ENCODE assay signal across 8 mouse cellular contexts in the genomic region with DNA sequence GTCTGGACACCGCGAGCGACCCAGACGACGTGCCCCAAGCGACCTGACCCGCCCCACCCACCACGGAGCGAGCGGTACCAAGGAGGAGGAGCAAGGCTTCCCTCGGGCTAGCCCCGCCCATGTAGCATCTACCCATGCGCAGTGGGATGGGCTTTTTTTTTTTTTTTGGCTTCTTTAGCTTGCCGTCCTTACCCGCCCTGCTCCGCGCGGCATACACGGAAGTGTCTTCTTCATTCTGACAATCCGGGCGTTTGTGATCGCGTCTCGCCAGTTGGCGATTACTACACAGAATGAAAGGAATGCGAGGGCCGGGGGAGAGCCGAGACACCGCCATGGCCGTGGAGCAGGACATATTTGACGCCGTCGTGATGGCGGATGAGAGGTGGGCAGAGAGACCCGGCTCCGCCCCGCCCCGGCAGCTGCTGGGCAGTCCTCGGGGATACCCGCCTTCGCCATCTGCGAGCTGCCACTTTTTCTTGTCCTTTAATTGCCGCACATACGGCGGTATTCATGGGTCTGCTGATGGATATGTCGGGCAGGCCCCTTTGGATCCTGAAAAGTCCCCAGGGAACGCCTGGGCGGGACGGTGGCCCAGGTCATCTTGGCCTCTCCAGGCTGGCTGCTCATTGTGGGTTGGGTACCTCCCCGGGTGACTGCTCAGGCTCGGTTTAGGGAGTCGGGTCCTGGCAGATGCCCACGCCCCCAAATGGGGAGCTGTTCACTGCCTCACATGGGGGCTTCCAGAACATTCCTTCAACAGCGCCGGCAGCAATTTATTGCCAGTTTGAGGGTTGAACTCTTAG. TPM values are rescaled to one million over a fixed set of nuclear protein-coding genes. Genes with fewer than 3 reads are reported as not detected.
A peak's percentile ranks its signal among the peaks of the same experiment; 100 is the strongest.
DNase-seq lines count a peak whose midpoint lies in the region; ATAC-seq lines count a peak whose summit lies in the region.

LTO1 (plus strand) TSS at position 153 of the 803 bp plus-strand sequence.

- peak within 1 kb of the TSS; percentile 81 for H3K9ac ChIP-seq in hindbrain, embryonic 16.5 days (ENCODE audit: low read depth, low read length)

- peak; percentile 58 to 85 for DNase-seq in cerebellum, postnatal 4 days (ENCODE audit: low spot score in 2 of 2)
- peak; percentile 92 for DNase-seq in gastrocnemius, adult 18-20 months (ENCODE audit: low spot score)
- DNase-seq in left cerebral cortex, adult 9 months (ENCODE audit: low spot score in 2 of 2), result peak; percentile 71 to 91
- DNase-seq in right cerebral cortex, postnatal 14 days, result peak; percentile 81
- peak; percentile 94 for DNase-seq in yolk sac, embryonic 10.5 days (ENCODE audit: low spot score)

- H3K27me3 ChIP-seq in hindbrain, embryonic 16.5 days (replicated peaks; ENCODE audit: control insufficient read depth, insufficient read depth, low read length), result no peaks in the 10 kb centered on the region

- under 1% methylated on average over 55 of the region's 55 CpGs for WGBS in hindbrain, embryonic 16.5 days

- peak within 1 kb of the TSS; percentile 91 for H3K4me2 ChIP-seq in hindbrain, embryonic 16.5 days (ENCODE audit: low read length)

- H3K9me3 ChIP-seq in hindbrain, embryonic 16.5 days (ENCODE audit: control insufficient read depth, low read length), result no peaks in the 10 kb centered on the region

- peak within 1 kb of the TSS; percentile 82 for H3K4me3 ChIP-seq in hindbrain, embryonic 16.5 days (ENCODE audit: low read length)

- H3K36me3 ChIP-seq in hindbrain, embryonic 16.5 days (ENCODE audit: control insufficient read depth, insufficient read depth, low read length), result peaks cover 8% of the 10 kb centered on the region

- ATAC-seq in activated CD4-positive, CD25-positive, alpha-beta regulatory T cell, adult 4 months, result peak; percentile 88
- ATAC-seq in hindbrain, embryonic 16.5 days, result peak; percentile 92
- peak; percentile 91 for ATAC-seq in megakaryocyte progenitor cell, adult 5-6 weeks (replicated peaks; ENCODE audit: poor library complexity)

- peaks cover 9% of the 10 kb centered on the region for H3K4me1 ChIP-seq in hindbrain, embryonic 16.5 days (ENCODE audit: control insufficient read depth, insufficient read depth, low read depth, low read length)

- H3K27ac ChIP-seq in hindbrain, embryonic 16.5 days (ENCODE audit: low read depth, low read length), result peak within 1 kb of the TSS; percentile 82

RNA-seq across cellular contexts. Expression of gene LTO1, which starts in this region (rescaled TPM):
- polyA plus RNA-seq in activated CD4-positive, CD25-positive, alpha-beta regulatory T cell, adult 4 months (2017; shearing (Covaris generic)), result 10 to 100 TPM; 34.4 to 34.5 TPM
- 10 to 100 TPM in 1 of 2 experiments, 1 to 10 TPM in 1; 8.0 to 10.2 TPM for total RNA-seq in gastrocnemius, adult 18-20 months (2021)
- polyA plus RNA-seq in hindbrain, embryonic 16.5 days (2015; fragmentation: Nextera tagmentation; extraction: Ambion mirVana), result 29.7 and 32.5 TPM in 2 replicates
- 10.2 and 10.3 TPM in 2 replicates for total RNA-seq in megakaryocyte progenitor cell, adult 5-6 weeks (2015)
- 27.4 and 42.9 TPM in 2 replicates for total RNA-seq in megakaryocyte progenitor cell, adult 5-6 weeks (2017)

Comparison
In these comparisons a context has a peak if more than half of its experiments do, and no peak if none do; other contexts are left out.
1. Peak in every context shown above with its lines: DNase-seq, ATAC-seq, H3K4me3 ChIP-seq and H3K27ac ChIP-seq.